In genomic region chr9:8133586-8134115, GRCm38 (mm10) we compare ENCODE assay signal across 8 mouse cellular contexts. TPM values are rescaled to one million over a fixed set of nuclear protein-coding genes. Genes with fewer than 3 reads are reported as not detected.
DNase-seq lines count a peak whose midpoint lies in the region; ATAC-seq lines count a peak whose summit lies in the region.

No protein-coding gene starts in this region.

- ATAC-seq in heart, embryonic 14.5 days (ENCODE audit: insufficient number of reproducible peaks, insufficient read depth, low FRiP score, low read depth), result no peak
- no peak; the same call in 1 of the 2 replicates for ATAC-seq in forebrain, embryonic 13.5 days
- no peak; the same call in 1 of the 2 replicates for ATAC-seq in liver, embryonic 12.5 days
- no peak for ATAC-seq in erythroid progenitor cell, adult 5-6 weeks (replicated peaks; ENCODE audit: low FRiP score, poor library complexity, severe bottlenecking)

- no peaks in the 10 kb centered on the region; a peak in 1 of 4 replicates for H3K4me1 ChIP-seq in heart, embryonic 14.5 days (ENCODE audit: control insufficient read depth in 2 of 2, insufficient read depth in 2 of 2, low read length in 2 of 2)
- peaks cover 4% of the 10 kb centered on the region; the same call in 1 of the 2 replicates for H3K4me1 ChIP-seq in forebrain, embryonic 13.5 days
- peaks cover 13% of the 10 kb centered on the region; the same call in 1 of the 2 replicates for H3K4me1 ChIP-seq in liver, embryonic 12.5 days

- H3K27ac ChIP-seq in heart, embryonic 14.5 days (replicated peaks in 1 of 2; ENCODE audit: control insufficient read depth in 1 of 2, insufficient read depth in 1 of 2, low read depth in 2 of 2, low read length in 2 of 2), result no peak overlapping the region
- no peak overlapping the region for H3K27ac ChIP-seq in forebrain, embryonic 13.5 days
- H3K27ac ChIP-seq in liver, embryonic 12.5 days, result no peak overlapping the region

- peak overlapping the region; percentile 83 for H3K4me2 ChIP-seq in heart, embryonic 14.5 days (ENCODE audit: low read length)
- peak overlapping the region; percentile 66 for H3K4me2 ChIP-seq in forebrain, embryonic 13.5 days
- peak overlapping the region; percentile 97 for H3K4me2 ChIP-seq in liver, embryonic 12.5 days

- peak overlapping the region; percentile 72 for H3K9ac ChIP-seq in heart, embryonic 14.5 days (ENCODE audit: low read length)
- peak overlapping the region; percentile 50 for H3K9ac ChIP-seq in forebrain, embryonic 13.5 days
- H3K9ac ChIP-seq in liver, embryonic 12.5 days, result peak overlapping the region; percentile 53

- DNase-seq in heart, postnatal 4 days, result no peak
- DNase-seq in Muller cell, postnatal 12 days (ENCODE audit: inconsistent ontology term), result peak; percentile 12
- peak; percentile 18 for DNase-seq in telencephalon, adult 2 months (ENCODE audit: low read depth, low spot score)
- no peak for DNase-seq in frontal cortex, adult 2 months (ENCODE audit: extremely low spot score in 1 of 2, low spot score in 1 of 2)

- 3% methylated on average over 22 of the region's 22 CpGs for WGBS in heart, embryonic 14.5 days
- 2% methylated on average over 22 of the region's 22 CpGs for WGBS in forebrain, embryonic 13.5 days
- WGBS in liver, embryonic 12.5 days (ENCODE audit: insufficient replicate concordance), result 3% methylated on average over 22 of the region's 22 CpGs

- no peaks in the 10 kb centered on the region for H3K9me3 ChIP-seq in heart, embryonic 14.5 days (ENCODE audit: control insufficient read depth, low read length)
- H3K9me3 ChIP-seq in forebrain, embryonic 13.5 days (replicated peaks), result no peaks in the 10 kb centered on the region
- no peaks in the 10 kb centered on the region for H3K9me3 ChIP-seq in liver, embryonic 12.5 days (replicated peaks)

- no peaks in the 10 kb centered on the region for H3K36me3 ChIP-seq in heart, embryonic 14.5 days (ENCODE audit: control insufficient read depth, insufficient read depth, low read length)
- no peaks in the 10 kb centered on the region for H3K36me3 ChIP-seq in forebrain, embryonic 13.5 days (ENCODE audit: poor library complexity, severe bottlenecking)
- H3K36me3 ChIP-seq in liver, embryonic 12.5 days, result no peaks in the 10 kb centered on the region

- peak overlapping the region; percentile 93 to 94 for H3K4me3 ChIP-seq in heart, embryonic 14.5 days (ENCODE audit: control insufficient read depth in 1 of 2, insufficient read depth in 1 of 2, low read depth in 1 of 2, low read length in 2 of 2)
- peak overlapping the region; percentile 56 for H3K4me3 ChIP-seq in forebrain, embryonic 13.5 days
- peak overlapping the region; percentile 67 for H3K4me3 ChIP-seq in liver, embryonic 12.5 days

- H3K27me3 ChIP-seq in heart, embryonic 14.5 days (ENCODE audit: control insufficient read depth, insufficient read depth, low read length), result no peaks in the 10 kb centered on the region
- no peaks in the 10 kb centered on the region for H3K27me3 ChIP-seq in forebrain, embryonic 13.5 days
- peaks cover 26% of the 10 kb centered on the region for H3K27me3 ChIP-seq in liver, embryonic 12.5 days (replicated peaks)

RNA-seq across cellular contexts. Expression of gene Cep126, which starts 0.4 kb away (rescaled TPM):
- 2.4 and 2.7 TPM in 2 replicates for polyA plus RNA-seq in heart, embryonic 14.5 days (2014; fragmentation: Nextera tagmentation; extraction: Ambion mirVana)
- total RNA-seq in heart, postnatal 4 days (2021), result 1 to 10 TPM; 5.1 to 5.4 TPM
- 2.1 and 3.1 TPM in 2 replicates for polyA plus RNA-seq in forebrain, embryonic 13.5 days (2015; fragmentation: Nextera tagmentation; extraction: Ambion mirVana)
- 0.33 and 0.38 TPM in 2 replicates for polyA plus RNA-seq in liver, embryonic 12.5 days (2016; fragmentation: Nextera tagmentation; extraction: Ambion mirVana)
- polyA plus RNA-seq in frontal cortex, adult 2 months (2012; rRNA removed), result 9.0 and 9.5 TPM in 2 replicates
- total RNA-seq in erythroid progenitor cell, adult 5-6 weeks (2015; ENCODE audit: low replicate concordance), result not detected in 2 replicates
- not detected in 2 replicates for total RNA-seq in erythroid progenitor cell, adult 5-6 weeks (2017; ENCODE audit: low replicate concordance)

Comparison
In these comparisons a context has a peak if more than half of its experiments do, and no peak if none do; other contexts are left out.
1. DNase-seq: peak in Muller cell, postnatal 12 days (single experiment) and telencephalon, adult 2 months (single experiment); none in heart, postnatal 4 days (single experiment) and frontal cortex, adult 2 months (0 of 2).
2. Peak in every context shown above with its lines, with median percentiles within 50 percentile points of each other: H3K4me2 ChIP-seq, H3K4me3 ChIP-seq and H3K9ac ChIP-seq.